Mouse (Mus musculus): ENCODE results near the gene Atxn7l3.

The Atxn7l3 gene

DNA sequence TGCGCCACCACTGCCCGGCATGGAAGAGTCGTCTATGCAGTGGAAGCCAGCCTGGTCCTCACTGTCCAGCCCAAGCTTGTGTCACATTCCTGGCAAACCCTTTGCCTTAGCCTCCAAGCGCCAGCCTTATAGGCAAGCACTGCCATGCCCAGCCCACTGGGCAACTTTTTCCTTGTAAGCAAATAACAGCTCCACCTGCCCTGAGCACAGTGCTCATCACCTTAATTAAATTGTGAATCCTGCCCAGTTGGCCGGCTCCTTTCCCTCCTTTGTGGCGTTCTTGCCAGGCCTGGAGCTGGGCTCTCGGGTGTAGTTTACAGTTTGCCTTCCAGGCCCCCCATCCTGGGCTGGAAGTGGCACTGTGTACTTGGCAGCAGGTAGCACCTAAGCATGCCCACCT is 33.2 kb downstream of the Atxn7l3 start:
- no peak for DNase-seq (ENCODE audit: low spot score)

DNA sequence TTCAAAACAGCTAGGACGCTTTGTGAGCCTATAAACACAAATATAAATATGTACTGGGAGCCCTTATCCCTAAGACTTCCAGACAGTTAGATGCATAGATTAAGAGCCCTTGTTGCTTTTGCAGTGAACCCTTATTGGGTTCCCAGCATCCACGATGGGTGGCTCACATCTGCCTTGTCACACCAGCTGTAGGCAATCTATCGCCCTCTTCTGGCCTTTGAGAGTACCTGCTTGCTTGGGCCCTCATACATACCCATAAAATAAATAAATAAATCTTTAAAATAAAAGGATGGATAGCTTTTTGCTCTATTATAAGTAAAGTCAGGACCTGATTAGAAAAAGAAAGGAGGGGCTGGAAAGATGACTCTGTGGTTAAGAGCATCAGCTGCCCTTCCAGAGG is 37.9 kb downstream of the Atxn7l3 start:
- no peak for DNase-seq (ENCODE audit: low spot score)

DNA sequence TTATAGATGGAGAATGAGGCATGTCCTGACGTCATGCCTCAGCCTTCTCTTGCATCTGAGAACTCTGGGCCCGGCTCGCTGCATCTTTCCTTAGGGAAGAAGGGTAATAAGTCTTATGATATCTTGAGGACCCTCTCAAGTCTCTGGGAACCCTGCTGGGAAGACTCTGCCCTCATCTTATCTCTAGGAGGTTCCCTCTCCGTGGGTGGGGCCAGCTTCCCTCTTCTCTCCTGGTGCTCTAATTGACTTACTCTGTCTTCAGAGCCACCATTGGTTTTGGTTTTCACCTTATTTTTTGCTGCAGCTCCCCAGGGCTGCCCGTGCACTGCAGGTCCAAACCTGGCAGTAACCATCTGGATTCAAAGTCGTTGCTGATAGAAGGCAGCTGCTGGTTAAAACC is 38.3 kb downstream of the Atxn7l3 start:
- DNase-seq (ENCODE audit: low spot score) = no peak

DNA sequence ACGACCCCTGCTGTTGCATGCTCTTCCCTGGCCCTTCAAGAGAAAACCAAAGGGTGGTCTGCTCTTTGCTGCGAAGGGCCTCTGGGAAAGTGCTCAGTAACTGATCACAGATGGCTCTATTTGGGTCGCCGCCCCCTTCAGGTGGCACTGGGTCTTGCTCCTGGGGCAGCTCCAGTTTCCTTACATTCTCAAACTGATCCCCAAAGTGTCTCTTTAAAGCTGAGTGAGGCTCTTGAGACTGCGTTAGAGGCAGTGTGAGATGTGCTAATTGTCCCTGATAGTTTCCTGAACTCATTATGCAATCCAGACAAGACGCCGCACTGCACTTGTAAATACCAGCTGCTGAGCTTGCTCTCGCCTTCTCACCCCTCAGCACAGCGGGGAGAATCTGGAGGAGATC is 38.9 kb downstream of the Atxn7l3 start:
- DNase-seq (ENCODE audit: low spot score) = peak; percentile 56

DNA sequence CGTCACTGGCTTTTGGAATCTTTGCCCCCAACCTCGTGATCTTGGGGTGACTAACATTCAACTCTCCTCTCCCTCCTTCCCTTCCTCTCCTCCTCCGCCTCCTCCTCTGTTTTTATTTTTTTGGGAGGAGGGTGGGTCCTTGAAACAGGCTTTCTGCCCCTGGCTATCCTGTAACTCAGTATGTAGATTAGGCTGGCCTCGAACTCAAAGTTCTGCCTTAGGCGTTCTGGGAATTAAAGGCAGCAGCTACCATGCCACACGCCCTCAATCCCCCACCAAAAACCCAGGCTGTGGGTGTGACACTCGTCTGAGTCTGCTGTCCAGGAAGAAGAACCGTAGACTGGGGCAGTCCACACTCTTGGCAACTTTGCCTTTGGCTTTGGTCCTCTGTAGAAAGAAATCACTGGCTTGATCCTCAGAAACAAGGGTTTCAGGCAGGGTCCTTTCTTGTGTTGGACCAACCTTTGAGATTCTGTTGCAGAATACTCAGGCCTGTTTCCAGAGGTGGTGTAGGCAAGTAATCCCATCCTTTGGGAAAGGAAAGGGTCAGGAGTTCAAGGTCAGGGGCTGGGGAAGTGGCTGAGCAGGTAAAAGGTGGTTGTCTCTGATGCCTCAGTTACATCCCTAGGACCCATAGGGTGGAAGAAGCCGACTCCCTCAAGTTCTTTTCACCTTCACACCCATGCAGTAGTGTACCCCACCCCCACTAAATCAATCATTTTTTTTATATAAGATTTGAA is 46.9 kb downstream of the Atxn7l3 start:
- no peak for DNase-seq (ENCODE audit: low spot score)

DNA sequence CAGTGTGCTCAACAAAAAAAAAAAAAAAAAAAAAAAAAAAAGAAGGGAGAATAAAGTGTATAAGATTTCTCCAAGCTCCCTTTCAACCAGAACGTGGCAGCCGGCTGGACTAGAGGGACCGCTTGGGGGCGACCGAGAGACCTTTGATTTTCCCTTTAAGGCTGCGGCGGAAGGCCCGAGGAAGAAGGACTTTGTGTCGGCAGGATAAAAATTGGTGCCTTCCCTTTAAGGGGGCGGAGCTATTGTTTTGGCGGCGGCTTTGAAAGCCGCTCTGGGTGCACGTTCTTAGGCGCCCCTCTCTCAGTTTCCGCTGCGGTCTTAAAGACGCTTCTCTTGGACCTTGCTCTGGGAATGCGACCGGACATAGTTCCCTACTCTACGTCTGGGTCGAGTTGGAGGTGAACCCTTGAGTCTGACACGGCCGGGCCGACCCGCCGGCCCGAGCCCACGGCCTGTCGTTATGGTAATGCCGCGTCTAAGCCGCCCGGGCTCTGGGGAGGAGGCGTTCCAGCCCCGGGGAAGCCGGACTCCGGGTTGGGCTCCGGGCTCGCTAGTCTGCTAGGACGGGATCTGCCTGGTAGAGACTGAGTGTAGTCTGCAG is 47.7 kb downstream of the Atxn7l3 start, which contains the start of gene BC030867:
Gene BC030867, plus strand, starts transcription at position 253 of the 601 bp plus-strand sequence.
- peak; percentile 100 for DNase-seq (ENCODE audit: low spot score)

DNA sequence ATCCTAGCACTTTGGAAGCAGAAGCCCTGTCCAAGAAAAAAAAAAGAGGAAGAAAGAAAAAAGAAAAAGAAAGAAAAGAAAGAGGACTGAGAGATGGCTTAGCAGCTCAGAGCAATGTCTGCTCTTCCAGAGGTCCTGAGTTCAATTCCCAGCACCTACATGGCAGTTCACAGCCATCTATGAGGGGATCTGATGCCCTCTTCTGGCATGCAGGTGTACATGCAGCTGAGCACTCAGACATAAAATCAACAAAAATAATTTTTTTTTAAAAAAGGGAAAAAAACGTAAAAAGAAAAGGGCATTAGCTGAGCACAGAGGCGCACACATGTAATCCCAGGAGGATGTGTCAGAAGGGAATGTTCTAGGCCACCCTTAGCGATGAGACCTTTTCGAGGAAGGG is 49.6 kb downstream of the Atxn7l3 start:
- DNase-seq (ENCODE audit: low spot score) = no peak

DNA sequence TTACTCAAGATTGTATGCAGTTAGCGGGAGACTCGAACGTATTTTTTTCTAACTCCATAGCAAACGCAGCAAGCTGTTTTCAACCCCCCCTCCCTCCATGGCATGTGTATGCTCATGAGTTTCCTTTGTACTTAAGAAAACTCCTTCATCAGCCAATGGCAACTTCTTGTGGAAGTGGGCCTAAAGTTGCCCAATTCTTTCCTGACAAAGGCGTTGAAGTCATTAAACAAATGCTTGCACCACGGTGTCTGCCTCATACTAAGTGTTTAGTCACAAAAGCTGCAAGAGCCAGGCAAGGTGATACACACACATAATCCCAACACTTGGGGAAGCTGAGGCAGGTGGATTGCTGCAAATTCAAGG is 50.2 kb downstream of the Atxn7l3 start:
- no peak for DNase-seq (ENCODE audit: low spot score)

DNA sequence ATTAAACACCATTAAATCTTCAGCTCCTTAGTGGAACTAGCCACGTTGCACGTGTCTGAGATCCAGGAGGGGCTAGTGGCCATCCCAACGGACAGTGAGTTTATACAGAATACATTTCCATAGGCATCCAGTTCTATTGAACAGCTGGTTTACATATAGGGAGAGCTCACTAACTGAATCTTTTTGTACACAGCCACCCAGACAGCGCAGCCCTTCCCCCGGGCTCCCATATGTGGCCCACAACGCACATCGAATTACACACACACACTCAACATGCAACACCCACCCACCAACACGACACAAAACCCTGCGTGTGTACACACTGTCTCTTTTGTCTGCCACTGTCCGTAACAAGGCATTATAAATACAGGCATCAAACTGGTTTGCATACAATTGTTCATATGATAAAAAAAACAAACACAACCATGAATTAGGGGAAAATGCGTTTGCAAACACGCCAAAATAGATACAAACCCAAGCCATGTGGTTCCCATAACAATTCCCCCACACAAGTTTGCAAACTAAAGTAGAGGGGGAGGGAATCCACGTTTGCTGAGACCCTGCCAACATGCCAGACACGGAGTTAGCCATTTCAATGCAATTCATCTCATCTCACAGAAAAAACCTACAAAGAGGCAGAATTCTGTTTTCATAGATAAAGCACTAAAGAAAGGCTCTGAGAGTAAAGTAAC is 50.7 kb downstream of the Atxn7l3 start:
- no peak for DNase-seq (ENCODE audit: low spot score)

DNA sequence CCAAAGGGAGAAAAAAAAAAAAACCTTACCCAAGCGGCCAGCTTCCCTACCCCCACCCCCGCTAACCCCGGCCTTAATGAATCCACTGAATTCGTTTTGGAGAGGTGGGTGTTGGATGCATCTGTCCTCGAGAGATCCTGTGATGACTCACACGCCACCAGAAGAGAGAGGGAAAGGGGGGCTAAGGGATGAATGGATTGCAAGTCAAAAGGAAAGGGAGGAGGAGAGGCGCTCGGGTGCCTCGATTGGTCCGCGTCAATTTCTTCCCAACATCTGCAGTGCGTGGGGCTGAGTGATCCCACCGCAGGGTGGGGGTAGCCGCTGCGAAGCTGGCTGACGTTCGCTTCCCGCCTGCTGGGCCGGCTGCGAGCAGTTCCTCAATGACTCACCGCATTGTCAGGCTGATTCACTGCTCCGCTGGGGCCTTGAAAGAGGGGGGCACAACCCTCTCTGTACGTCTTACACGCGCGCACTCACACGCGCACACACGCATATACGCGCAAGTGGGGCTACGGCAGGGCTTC is 51.4 kb downstream of the Atxn7l3 start:
- peak; percentile 77 for DNase-seq (ENCODE audit: low spot score)

DNA sequence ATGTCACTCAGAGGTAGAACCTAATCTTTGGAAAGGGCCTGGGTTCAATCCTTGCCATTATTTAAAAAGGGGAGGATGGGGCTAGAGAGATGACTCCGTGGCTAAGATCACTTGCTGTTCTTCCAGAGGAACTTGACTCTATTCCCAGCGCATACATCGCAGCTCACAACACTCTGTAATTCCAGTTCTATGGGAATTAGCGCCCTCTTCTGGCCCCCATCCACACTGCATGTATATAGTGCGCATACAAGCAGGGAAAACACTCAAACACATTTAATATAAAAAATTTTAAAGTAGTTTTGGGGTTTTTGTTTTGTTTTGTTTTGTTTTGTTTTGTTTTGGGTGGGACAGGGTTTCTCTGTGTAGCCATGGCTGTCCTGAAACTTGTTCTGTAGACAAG is 54.6 kb downstream of the Atxn7l3 start:
- no peak for DNase-seq (ENCODE audit: low spot score)

DNA sequence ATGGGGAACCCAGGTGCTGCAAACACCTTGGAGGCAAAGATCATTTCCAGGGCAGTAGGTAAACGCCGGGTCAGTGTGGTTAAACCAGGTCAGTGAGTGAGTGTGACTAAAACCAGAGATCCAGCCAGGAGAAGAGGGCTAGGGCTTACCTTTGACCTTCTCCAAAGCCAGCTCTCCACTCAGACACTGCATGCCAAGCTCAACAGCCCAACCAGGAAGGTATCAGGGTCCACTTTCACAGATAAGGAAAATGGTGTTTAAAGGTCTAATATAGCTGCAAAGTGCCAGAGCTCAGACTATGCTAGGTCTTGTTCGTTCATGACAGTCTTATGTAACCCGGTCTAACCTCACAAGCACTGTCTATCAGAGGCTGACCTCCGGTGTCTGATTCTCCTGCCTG is 55.2 kb downstream of the Atxn7l3 start:
- no peak for DNase-seq (ENCODE audit: low spot score)

DNA sequence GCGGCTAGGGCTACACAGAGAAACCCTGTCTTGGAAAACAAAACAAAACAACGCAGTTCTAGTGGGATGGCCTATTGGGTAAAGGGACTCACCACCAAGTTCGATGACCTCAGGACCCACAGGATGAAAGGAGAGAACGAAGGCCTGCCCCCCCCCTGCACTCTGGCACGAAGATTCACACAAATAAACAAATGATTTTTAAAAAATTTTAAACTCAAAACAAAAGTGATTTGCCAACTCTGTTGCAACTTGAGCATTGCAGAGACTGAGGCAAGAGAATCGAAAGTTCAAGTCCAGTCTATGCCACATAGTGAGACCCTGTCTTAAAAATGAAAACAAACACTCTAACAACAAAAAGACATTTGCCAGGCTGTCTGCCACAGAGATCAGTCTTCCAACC is 55.8 kb downstream of the Atxn7l3 start:
- DNase-seq (ENCODE audit: low spot score) = no peak
